Mouse (Mus musculus) thymus, adult 2 months (tissue): ENCODE data around the gene Tgfbr2. TPM values are rescaled to one million over a fixed set of nuclear protein-coding genes. Genes with fewer than 3 reads are reported as not detected.

Experiments
- DNase-seq: peaks from one replicate; pipeline ENCODE4 v3.0.0; 2021
- H3K27ac ChIP-seq: fragments of 200-500 bp; 2 replicates; pipeline ENCODE4 v1.5.1; 2012; ENCODE audit warnings: low read length, control low read depth; ENCODE audit not compliant: control insufficient read depth, insufficient read depth
- H3K27me3 ChIP-seq: fragments of 200-500 bp; 2 replicates; pipeline ENCODE4 v1.6.1; 2012; ENCODE audit warnings: mild to moderate bottlenecking, low read length, moderate library complexity, mixed read lengths; ENCODE audit not compliant: control insufficient read depth, insufficient read depth
- H3K36me3 ChIP-seq: fragments of 200-500 bp; 2 replicates; pipeline ENCODE4 v1.6.1; 2012; ENCODE audit warnings: mild to moderate bottlenecking, low read length, moderate library complexity; ENCODE audit not compliant: control insufficient read depth, insufficient read depth
- H3K4me1 ChIP-seq: fragments of 200-500 bp; replicated peaks from 2 replicates; pipeline ENCODE4 v1.6.1; 2012; ENCODE audit warnings: low read length; ENCODE audit not compliant: control insufficient read depth, insufficient read depth
- H3K4me3 ChIP-seq: fragments of 200-500 bp; 2 replicates; pipeline ENCODE4 v1.5.1; 2012; ENCODE audit warnings: mild to moderate bottlenecking, low read length, control low read depth, moderate library complexity; ENCODE audit not compliant: control insufficient read depth, insufficient read depth
- CTCF ChIP-seq: fragments of 200-500 bp; IDR thresholded peaks from 2 replicates; pipeline ENCODE4 v1.5.1; 2012; ENCODE audit warnings: mild to moderate bottlenecking, control low read depth, low read length, moderate library complexity, borderline replicate concordance; ENCODE audit not compliant: control insufficient read depth, poor library complexity, insufficient read depth; ENCODE audit errors: extremely low read depth
- POLR2A ChIP-seq: fragments of 200-500 bp; IDR thresholded peaks from 2 replicates; pipeline ENCODE4 v1.6.1; 2012; ENCODE audit warnings: mild to moderate bottlenecking, low read length, control low read depth, moderate library complexity; ENCODE audit not compliant: control insufficient read depth, poor library complexity, insufficient read depth; ENCODE audit errors: extremely low read depth
- WGBS: fragments of 180-500 bp; shearing (Covaris S2); methylation state at CpG from one replicate; pipeline ENCODE4 v1.1.7; 2018; 5-methylcytosine and 5-hydroxymethylcytosine counted together
- polyA plus RNA-seq: library from polyadenylated mRNA; depleted of rRNA; stranded (reverse); fragments of >200 nt; gene quantifications from 2 replicates; pipeline ENCODE4 v1.2.3, GENCODE M21; 2012

Gene Tgfbr2
- polyA plus RNA-seq, 1 experiment: 57.2 TPM

DNA sequence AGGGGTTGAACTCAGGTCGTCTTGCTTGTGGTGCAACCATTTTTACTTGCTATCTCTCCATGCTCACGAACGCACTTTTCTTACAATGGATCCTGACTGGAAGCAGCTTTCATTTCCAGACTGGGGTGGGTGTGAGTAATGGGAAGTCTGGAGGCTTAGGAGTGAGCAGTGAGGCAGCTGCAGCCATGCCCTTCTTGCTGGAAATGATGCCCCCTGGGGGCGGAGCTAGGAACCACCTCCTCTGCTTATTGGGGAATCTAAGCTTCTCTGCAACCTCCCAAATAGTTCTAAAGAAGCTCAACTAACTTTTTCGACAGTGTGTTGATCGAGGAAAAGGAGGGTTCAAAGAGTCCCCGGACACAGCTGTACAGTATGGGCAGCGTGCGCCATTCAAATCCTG, 86.2 kb downstream of the Tgfbr2 start:
- no peak overlapping the region for H3K4me3 ChIP-seq
- 93% methylated on average over 9 of the region's 9 CpGs for WGBS
- H3K36me3 ChIP-seq: peaks cover 18% of the 10 kb centered on the region
- DNase-seq: peak; percentile 60
- H3K27ac ChIP-seq: no peak overlapping the region
- peaks cover 24% of the 10 kb centered on the region for H3K4me1 ChIP-seq
- no peaks in the 10 kb centered on the region for H3K27me3 ChIP-seq
- TF ChIP-seq POLR2A (no peak), CTCF (peak; percentile 63; the same call in 1 of the 2 replicates)

DNA sequence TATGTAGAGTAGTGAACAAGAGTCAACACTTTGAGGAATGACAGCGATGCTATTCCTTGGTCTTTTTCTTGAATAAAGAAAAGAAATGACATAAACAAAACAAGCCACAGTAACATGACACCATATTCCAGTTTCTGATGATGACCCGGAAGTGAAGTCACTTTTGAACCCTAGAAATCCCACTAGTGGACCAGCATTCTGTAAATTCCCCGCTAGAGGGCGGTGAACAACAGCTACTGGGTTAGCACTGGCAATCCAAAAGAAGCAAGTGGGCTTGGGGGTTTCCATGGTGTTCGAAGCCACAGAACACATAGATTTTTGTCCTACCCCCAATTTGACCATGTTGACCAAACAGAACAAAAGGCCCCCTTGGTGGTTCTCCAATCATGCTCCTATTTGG, 87.3 kb downstream of the Tgfbr2 start:
- no peak overlapping the region for H3K27ac ChIP-seq
- no peak overlapping the region for H3K4me3 ChIP-seq
- H3K4me1 ChIP-seq: peaks cover 27% of the 10 kb centered on the region
- TF ChIP-seq POLR2A (no peak), CTCF (no peak)
- peak; percentile 75 for DNase-seq
- no peaks in the 10 kb centered on the region for H3K27me3 ChIP-seq
- WGBS: 27% methylated on average over 5 of the region's 5 CpGs
- H3K36me3 ChIP-seq: peaks cover 16% of the 10 kb centered on the region

DNA sequence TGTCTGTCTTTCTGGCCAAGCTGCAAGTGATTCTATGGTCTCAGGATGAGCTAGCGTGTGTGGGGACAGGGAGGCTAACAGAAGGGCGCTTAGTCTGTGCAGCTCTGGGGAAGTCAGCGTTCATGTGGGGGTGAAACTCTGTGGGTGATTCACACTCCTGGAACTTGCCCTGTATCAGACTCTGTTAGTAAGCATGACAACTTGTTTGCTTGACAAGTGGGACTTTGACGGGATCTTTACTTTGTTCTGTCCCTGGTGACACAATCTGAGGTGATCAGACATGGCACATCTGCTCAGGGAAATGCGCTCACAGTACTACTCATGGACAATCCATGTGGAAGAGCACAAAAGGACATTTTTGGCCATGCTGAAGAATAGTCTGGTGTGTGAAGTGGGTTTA, 87.9 kb downstream of the Tgfbr2 start:
- TF ChIP-seq POLR2A (no peak), CTCF (no peak)
- H3K4me1 ChIP-seq: peaks cover 21% of the 10 kb centered on the region
- no peaks in the 10 kb centered on the region for H3K27me3 ChIP-seq
- 97% methylated on average over 5 of the region's 5 CpGs for WGBS
- no peak overlapping the region for H3K27ac ChIP-seq
- no peak for DNase-seq
- no peak overlapping the region for H3K4me3 ChIP-seq
- peaks cover 10% of the 10 kb centered on the region for H3K36me3 ChIP-seq

DNA sequence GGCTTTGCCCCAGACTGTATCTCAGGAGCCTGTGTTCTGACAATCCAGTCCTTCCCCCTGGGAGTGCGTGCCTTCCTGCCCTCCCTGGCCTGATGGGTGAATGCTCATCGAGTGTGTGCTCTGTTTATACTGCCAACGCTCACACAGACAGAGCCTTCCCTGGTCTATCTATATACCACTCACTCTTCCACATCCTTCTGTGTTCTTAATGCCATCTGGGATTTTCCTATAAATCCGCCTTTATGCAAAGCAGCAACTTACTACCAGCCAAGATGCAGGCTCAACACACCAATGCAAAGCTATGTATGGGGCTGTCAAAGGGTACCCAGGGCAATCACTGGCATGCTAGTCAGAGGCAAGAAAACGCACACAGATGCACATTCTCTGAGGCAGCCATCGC, 89.2 kb downstream of the Tgfbr2 start:
- H3K4me1 ChIP-seq: peaks cover 16% of the 10 kb centered on the region
- WGBS: 96% methylated on average over 6 of the region's 6 CpGs

DNA sequence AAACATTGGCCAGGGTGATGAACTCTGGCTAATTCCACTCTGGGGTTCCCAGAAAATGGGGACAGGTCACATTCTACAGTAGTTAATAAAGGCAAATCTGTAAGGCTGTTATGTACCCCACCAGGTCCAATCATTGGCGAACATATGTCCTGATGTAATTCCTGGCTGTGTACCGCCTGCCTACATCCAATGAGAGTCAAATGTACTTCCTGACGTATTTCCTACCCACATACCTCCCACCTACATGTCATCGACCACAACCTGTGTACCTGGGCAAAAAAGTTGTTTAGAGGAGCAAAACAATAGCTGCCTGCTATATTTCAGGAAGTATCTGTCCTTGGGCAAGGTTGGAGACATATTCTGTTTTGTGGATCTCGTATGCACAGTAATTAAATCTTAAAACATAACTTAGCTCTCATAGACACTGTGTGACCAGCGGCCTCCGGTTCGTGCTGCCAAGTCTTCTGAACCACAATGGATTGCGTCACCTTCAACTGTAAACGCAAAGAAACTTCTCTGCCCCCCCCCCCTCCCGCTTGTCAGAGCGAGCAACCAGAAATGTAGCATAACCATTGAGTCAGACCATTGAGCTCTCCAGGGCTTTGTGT, 90.7 kb downstream of the Tgfbr2 start:
- Histone ChIP-seq H3K36me3 (no peaks in the 10 kb centered on the region; the same call in 1 of the 2 replicates), H3K27me3 (no peaks in the 10 kb centered on the region), H3K4me1 (peaks cover 16% of the 10 kb centered on the region), H3K4me3 (no peak overlapping the region), H3K27ac (no peak overlapping the region)
- DNase-seq: no peak
- WGBS: 56% methylated on average over 12 of the region's 12 CpGs
- TF ChIP-seq POLR2A: no peak
- no peak for TF ChIP-seq CTCF

More for the DNA sequence above, 89.2 kb downstream of the Tgfbr2 start:
- Histone ChIP-seq H3K36me3 (peaks cover 8% of the 10 kb centered on the region), H3K4me3 (no peak overlapping the region), H3K27ac (no peak overlapping the region), H3K27me3 (no peaks in the 10 kb centered on the region)
- DNase-seq: no peak
- TF ChIP-seq CTCF (no peak), POLR2A (no peak)

DNA sequence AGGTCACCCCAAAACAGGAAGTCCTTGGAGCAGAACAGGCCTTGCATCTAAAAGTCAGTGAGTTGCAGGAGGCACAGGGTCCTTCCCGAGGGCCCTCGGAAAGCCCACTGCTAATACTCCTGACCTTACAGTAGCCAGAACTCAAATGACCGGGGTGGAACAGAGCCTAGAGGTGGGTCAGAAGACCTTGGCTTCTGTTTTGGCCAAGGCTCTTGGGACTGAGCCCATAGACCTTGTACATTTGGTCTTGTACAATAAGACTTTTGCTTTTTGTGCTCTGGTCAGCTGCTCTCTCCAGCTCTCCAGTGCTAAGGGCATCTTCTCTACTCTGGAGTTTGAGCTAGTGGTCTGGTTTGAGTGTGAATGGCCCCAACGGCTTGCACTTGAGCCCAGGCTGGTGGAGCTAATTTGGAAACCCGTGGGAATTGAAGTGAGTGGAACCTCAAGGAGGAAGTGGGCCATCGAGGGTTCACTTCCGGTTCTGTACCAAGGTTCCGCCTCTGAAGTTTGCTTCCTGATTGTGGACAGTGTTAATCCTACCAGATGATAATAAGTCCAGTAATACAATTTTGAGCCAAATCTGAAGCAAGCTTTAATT, 91.3 kb downstream of the Tgfbr2 start:
- no peak for DNase-seq
- no peak overlapping the region for H3K27ac ChIP-seq

More for the DNA sequence above, 91.3 kb downstream of the Tgfbr2 start:
- no peak overlapping the region for H3K4me3 ChIP-seq
- no peaks in the 10 kb centered on the region for H3K27me3 ChIP-seq
- no peaks in the 10 kb centered on the region for H3K36me3 ChIP-seq
- peaks cover 13% of the 10 kb centered on the region for H3K4me1 ChIP-seq
- TF ChIP-seq CTCF: no peak
- TF ChIP-seq POLR2A: no peak
- WGBS: 42% methylated on average over 8 of the region's 8 CpGs
